Mouse (Mus musculus) cerebellum, adult 11 months (tissue): Measurements from ENCODE around the gene Pmepa1.

Experiments
- DNase-seq: peaks from one replicate; pipeline ENCODE4 v3.0.0; 2022

Pmepa1 gene

DNA sequence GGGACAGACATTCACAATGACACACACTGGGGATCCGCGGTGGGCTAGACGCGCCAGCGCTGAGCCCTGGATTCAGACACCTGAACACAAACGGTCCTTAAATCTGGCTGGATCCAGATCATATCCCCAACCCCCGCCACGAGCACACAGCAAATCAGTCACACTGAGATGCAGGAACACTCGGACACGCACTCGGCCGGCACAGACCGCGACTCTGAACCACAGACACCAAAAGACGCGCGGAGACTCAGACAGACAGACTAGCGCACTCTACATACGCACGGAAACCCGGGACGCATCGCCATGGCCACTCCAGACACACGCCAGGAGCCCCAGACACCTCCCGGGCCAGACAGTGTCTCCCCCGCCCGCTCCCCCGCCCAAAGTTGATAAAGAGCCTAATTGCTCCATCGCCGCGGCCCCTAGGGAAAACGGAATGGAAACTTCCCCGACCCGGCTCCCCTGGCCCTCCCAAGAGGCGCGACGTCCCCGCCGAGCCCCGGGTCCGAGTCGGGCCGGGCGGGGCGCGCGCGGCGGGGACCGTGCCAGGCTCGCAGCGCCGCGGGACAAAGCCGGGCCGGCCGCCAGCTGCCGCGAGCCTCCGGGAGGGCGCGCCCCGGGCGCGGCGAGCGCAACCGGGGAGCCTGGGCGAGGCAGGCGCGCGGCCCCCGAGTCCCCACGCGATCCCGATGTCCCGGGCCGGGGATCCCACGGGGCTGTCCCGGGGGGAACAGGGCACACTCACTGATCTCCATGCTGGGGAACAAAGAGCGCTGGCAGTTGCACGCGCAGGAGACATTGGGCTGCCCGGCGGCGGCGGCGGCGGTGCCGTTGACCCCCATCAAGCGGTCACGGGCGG lies 761 bp downstream of the Pmepa1 start:
- peak; percentile 16 for DNase-seq

DNA sequence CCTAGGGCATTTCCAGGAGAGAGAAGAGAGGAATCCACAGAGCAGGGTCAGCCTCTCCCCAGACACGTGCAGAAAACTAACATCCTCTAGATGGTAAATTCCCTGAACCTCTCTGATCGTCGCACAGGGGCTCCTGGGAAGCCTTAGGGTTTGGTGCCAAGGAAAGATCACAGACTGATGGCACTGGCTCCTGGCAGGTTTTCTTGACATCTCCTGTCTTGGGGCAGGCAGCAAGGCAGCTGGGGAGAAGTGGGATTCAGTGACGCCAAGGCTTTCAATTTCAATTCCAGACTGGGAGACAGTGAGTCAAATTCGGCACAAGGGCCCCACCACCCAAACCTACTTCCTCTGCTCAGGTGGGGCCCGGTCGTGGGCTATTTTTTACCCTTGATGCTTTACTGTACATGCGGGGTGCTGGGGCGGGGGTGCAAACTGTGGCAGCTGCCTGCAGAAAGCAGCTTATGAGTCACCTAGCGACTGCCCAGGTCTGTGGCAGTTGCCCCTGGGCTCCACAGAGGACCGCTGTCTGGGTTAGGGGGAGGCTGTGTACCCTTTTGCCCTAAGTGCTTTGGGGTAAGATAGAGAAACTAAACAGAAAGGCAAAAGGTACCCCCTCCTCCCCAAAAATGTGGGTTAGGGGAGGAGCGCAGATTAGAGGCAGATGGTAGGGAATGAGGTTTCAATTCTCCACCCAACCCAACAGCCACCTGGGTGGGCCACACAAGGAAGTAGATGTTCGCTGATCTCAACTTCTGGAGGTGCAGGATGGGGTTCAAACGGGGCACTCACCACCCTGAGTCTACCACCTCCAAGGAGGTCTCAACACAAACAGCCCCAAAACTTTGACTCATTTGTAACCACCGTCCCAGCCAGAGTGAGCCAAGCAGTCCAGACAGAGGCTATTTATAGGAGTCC lies 1.6 kb downstream of the Pmepa1 start:
- no peak for DNase-seq

GRCm38 (mm10) chr2:173273885-173274284 lies 2.4 kb downstream of the Pmepa1 start:
- no peak for DNase-seq

DNA sequence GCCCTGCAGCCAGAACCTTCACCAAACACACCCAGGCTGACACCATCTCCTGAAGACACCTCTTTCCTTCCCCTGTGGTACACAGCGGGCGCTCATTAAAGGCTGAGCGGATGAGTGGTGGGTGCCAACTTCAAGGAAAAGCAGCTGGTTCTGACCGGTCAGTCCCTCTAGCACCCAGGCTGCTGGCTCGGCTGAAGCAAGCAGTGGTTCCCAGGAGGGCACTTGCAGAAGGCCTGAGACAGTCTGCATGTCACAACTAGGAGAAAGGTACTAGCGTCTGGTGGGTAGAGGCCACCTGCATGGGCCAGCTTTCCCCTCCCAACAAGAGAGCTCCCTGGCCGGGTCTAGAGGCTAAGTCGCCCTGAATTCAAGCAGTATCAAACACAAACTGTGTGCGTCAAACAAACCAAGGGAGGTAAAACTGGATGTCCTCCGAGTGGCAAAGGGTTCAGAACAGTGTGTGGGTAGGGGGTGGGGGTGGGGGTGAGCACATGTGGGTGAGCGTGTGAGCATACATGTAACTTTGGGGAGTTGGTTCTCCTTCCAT lies 3.9 kb downstream of the Pmepa1 start:
- DNase-seq: no peak

DNA sequence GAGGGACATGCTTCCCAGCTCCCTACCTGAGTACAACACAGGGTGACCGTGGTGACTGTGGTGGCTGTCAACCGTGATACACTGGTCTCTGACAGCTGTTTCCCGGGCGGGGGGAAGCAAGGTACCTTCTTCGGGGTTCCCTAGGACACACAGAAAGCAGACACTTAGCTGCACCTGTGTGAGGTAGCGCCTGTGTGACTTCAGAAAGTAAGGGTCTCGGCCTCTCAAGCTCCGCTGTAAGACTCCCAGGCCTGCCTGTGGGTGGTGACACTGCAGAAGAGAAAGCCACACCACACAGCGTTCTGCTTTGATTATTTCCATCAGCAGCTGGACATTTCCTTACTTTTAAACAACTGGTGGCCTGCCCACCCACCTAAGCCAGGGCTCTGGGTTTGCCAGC lies 4.8 kb downstream of the Pmepa1 start:
- DNase-seq: no peak

DNA sequence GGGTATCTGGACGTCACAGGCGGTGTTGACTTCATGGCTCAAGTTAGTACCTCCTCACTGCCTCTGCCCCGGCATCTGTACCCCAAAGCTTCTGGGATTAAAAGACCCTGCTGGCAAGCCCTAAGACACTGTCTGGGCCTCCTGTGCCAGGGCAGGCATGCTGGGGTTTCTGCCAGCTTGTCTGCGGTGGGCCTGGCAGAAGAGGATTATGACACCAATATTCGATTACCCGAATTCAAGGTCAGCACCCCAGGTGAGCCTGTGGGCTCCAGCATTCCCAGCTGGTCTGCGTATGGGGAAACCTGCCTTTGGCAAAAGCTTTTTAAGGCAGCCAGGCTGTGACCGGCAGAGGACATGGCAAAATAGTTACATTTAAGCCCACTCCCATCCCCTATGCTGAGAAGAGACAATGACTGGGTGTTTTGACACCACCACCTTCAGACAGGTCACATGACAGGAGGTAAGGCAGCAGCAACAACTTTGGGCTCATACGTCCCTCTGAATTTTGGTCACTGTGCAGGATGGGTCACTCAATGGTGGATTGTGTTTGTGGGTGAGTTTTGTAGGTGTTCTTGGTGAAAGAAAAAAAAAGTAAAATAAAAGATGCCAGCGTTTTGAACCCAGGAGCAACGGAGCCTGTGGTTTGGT lies 5.6 kb downstream of the Pmepa1 start:
- no peak for DNase-seq

GRCm38 (mm10) chr2:173270196-173270595 lies 6.1 kb downstream of the Pmepa1 start:
- DNase-seq: no peak

DNA sequence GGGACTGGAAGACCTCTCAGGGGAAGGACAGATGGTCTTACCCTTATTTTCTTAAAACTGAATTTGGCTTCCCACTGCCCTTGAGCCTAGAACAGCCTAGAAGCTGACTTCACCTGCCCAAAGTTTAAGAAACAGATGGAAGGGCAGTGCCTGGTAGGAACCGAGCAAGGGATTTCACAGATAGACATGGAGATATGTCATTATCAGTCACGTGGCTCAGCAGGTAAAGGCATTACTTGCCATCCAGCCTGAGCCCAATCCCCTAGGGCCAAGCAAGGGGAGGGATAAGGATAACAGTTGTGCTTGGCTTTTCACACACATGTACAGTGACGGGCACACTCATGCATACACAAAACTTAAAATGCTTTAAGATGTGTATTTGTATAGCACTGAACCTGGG lies 8.8 kb downstream of the Pmepa1 start:
- no peak for DNase-seq

DNA sequence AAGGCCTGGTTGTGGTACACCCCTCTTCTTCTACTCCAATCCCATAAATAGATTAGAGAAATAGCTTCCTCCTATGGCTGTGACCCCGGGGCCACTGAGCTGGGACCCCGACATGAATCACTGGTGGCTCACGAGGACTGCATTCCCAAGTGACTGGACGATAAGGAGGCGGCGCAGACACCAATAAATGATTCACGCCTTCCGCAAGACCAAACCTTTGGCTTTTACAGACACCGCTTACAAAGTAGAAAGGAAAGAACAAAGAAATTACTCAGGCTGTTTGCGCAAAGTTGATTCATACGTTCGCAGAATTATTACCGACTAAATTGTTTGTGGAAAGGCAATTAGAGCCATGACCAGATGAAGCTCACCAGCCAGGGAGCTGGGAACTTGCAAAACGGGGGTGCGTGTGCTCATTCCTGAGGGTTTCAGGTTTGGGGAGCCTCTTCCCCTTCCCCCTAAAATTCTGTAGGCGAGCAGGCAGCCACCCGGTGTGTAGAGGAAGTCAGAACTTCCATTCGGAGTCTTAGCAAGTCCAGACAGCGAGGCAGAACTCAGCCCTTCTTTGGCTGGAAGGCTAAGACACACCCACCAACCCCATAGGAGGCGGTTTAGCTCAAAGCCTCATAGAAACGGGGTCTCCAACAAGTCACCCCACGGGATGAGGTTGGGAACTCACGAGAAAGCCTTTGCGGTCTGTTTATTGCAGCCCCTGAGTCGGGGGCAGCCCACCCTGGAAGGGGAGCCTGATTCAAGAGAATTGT lies 9.8 kb downstream of the Pmepa1 start:
- DNase-seq: no peak

DNA sequence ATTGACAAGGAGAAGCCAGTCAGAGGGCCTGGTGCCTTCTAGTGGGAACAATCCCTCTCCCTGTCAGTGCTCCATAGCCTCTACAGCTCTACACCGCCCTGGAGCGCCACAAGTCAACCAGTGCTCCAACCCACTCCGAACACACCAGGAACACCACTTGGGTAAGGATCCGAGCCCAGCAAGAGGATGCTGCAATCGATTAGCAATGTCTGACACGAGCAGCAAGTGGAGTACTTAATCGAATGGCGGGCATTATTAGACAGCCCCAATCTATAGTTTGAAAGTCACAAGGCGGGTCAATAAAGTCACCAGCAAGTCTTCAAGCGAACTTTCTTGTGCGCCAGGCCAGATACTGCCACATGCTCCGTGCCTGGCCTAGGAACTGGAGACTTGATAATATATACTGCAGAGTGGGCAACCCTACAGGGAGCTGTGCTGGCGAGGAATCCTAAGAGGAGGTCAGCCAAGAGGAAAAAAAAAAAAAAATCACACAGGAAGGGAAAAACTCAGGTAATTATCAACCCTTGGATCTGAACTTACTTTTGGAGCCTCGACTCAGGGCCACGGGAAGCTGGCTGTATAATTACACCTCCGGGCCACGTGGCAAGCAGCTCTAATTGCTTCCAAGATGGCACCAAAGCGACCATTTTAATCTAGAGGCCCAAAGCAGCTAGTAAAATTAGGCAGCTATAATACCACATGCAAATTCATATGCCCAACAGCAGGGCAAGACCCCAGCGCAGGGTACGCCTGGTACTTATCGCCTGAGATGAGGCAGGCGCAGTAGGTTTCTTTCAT lies 10.7 kb downstream of the Pmepa1 start:
- no peak for DNase-seq

DNA sequence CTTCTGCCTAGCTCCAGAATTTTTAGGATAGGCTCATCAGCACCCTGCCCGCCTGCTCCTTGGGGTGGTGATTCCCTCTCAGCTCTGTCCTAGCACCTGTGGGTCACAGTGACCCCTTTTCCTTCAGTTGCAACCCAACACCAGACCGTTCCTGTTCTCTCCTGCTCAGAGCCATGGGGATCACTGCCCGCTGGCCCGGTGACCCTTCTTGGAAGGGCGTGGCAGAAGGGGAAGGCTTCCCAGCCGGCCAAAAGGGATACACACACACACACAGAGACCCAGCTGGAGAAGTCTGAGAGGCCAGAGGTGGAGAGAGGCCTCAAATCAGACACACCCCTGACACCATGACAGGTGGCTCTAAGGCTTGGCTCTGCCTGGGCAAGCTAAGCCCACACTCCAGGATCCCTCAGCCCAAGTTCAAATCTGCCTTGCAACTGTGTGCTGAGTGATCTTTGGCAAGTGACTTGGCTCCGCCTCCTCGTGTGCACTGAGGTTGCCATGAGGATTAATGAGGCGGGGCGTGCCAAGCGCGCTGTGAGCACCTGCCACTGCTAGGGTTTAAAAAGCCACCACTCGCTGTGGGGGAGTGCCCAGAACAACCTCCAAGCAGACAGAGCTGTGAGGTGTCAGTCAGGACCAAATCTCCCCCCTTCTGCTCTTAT lies 11.7 kb downstream of the Pmepa1 start:
- DNase-seq: no peak

- no peak for DNase-seq
These were observed 12.6 kb downstream of the Pmepa1 start for GRCm38 (mm10) chr2:173263636-173264330.

GRCm38 (mm10) chr2:173261497-173261896 lies 14.8 kb downstream of the Pmepa1 start:
- DNase-seq: no peak

DNA sequence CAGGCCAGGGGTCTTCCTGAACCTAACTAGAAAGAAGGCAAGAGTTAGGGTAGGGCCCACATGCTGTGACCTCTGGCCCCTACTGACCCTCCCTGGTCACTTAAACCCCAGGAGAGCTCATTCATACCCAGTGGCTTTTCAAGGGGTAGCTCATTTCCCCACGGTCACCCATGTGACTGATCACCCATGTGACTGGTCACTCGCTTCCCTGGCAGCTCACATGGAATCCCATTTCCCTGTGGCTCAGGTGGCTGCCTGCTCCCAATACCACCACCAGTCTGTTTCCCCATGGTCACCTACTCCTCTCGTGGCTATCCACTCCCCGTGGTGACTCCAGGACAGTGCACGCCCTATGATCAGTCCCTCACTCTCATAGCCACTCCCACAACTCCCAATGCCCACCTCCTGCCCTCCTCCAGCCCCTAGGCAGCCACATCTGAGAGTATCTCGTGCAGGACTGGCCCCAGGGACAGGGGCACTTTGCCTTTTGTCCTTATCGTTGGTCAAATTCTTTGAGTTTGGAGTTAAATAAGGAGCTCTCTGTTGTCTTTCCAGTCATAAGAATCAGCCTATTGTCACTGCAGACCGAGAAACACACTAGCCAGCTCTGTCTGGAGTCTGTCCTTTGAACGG lies 17.8 kb downstream of the Pmepa1 start:
- no peak for DNase-seq

GRCm38 (mm10) chr2:173257610-173258009 lies 18.7 kb downstream of the Pmepa1 start:
- peak; percentile 42 for DNase-seq

GRCm38 (mm10) chr2:173256552-173256949 lies 19.8 kb downstream of the Pmepa1 start:
- DNase-seq: no peak

DNA sequence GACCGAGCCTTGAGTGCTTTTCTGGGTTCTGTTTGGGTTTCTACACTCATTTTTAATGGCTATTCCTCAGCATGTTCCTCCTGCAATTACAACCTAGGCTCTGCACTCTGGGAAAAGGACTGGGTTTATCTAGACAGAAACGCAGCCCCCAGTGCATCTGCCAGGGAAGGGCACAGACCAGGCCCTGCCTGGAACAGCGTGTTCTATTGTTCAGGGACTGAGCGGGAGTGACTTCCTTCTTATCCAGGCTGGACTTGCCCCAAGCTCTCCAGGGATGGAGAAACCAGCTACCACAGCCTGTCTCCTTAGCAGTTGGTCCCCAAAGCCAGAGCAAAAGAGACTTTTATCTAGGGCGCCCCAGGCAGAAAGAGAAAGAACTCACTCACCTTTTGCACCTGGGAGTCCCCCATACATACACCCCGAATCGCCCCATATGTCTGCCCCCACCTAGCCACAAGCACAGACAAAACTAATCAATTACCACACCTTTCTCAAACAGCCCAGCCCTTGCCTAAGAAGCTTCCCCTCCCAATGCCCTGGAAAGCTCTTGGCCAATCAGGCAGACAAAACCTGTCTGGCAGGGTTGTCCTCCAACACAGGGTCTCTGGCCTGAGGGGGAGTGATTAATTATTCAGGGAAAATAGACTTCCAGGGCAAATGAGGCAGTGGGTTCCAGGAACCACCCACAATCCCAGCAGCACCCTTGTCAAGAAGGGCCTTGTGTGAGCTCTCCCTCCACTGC lies 20.4 kb downstream of the Pmepa1 start:
- no peak for DNase-seq

GRCm38 (mm10) chr2:173253761-173254662 lies 22.3 kb downstream of the Pmepa1 start:
- DNase-seq: no peak
